Mouse (Mus musculus): ENCODE data around the gene Pdcd4.

Gene Pdcd4

DNA sequence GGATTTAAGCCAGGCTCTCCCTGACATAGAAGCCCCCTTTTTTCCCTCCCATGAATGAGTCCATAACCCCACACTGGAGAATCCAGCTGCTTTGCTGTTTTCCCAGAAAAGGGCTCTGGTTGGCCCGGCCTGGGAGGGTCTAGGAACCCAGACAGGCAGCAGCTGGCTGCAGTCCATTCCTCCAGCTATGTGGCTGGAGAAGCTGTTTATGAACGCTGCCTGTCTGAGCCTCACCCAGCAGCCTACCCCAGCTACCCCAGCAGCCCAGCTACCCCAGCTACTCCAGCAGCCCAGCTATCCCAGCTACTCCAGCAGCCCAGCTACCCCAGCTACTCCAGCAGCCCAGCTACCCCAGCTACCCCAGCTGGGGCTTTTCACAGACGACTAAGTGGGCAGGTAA lies at the start of gene Pdcd4:
Gene Pdcd4 (plus strand): TSS at position 171 of the 400 bp plus-strand sequence.
- in situ Hi-C loops (cut with MboI; ENCODE audit: low pct_unique_long_range_greater_than_20kb in 1 of 2, low sequenced_read_pairs in 2 of 2, unreplicated experiment in 1 of 2): no loop called here

DNA sequence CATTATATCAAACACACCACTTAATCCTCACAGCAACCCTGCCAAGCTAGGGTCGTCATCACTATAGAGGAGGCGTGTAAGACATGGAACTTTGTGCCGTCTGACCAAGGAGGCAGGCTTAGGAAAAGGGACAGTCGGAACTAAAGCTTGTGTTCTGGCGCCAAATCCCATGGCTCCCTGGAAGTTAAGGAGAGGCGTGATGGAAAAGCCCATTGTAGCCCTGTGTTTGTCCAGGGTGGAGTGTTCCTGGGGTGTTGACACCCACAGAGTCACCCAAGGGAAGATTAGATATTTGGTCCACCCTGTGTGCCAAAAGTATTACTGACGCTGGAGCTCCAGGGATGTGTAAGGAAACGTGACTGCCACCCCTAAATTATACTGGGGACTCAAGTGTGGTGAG lies 48.1 kb upstream of the Pdcd4 start:
- in situ Hi-C loops (cut with MboI; ENCODE audit: low pct_unique_long_range_greater_than_20kb in 1 of 2, low sequenced_read_pairs in 2 of 2, unreplicated experiment in 1 of 2): no loop called here

DNA sequence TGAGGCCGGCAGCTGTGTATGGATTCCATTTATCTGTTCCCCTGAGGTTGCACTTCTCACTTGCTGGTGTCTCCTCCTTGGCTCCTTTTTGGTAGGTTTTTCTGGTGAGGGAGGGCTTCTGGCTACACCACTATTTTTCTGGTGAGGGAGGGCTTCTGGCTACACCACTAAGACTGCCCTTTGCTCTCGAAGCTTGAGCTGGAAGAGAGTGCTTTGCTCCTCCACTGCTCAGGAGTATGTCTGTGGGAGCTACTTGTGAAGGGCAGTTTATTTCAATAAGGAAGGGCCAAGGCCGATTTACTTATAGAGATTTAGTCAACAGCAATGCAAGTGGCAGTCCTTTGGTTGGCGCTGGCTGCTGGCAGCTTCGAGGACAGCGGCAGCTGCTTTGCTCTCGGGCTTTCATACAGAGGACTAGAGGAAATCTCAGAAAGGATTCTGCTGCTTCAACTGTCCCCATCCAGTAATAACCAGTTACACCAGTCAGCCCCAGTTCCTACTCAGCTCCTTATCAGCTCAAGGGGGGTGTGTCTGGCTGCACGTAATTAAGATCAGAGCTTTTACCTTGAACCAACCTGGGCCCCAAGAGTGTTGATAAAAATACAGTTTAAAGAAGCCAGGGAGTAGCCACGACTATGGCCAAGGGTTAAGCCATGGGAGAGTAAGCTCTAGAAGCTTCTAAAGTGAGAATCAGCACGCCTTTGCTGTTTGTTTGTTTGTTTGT lies 43.6 kb upstream of the Pdcd4 start:
- in situ Hi-C loops (cut with MboI; ENCODE audit: low pct_unique_long_range_greater_than_20kb in 1 of 2, low sequenced_read_pairs in 2 of 2, unreplicated experiment in 1 of 2): no loop called here

DNA sequence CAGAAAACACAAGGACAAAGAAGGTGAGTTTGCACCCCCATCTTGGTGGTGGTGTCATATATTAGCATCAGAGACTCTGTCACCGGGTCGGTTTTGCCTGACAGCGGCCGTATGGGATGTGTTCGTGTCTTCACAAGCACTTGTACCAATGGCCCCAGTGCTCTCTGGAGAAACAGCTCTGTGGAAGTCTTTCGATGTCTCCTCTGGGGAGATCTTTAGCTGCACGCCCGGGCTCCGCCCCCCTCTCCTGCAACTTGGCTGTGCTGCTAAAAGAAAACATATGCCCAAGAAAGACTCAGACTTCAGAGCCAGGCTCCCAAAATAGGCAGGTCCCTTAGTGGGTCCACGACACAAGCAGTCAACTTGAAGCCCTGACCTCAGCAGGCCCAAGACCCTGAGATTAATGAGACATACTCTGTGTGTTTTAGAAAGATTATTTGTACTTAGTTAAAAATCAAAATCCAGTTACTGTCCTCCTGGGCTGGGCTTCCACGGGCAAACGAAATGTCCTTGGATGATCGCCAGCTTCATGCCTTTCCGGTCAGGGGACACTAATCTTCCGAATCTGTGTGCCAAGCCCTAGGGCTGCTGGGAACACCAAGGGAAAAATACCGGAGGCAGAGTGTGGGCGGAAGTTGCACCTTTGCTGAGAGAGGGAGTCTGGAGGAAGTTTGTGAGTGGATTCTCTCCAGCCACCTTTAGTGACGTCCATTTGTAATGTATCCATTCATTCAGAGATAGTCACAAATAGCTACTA lies 41.7 kb upstream of the Pdcd4 start:
- in situ Hi-C loops (cut with MboI; ENCODE audit: low pct_unique_long_range_greater_than_20kb in 1 of 2, low sequenced_read_pairs in 2 of 2, unreplicated experiment in 1 of 2): no loop called here

DNA sequence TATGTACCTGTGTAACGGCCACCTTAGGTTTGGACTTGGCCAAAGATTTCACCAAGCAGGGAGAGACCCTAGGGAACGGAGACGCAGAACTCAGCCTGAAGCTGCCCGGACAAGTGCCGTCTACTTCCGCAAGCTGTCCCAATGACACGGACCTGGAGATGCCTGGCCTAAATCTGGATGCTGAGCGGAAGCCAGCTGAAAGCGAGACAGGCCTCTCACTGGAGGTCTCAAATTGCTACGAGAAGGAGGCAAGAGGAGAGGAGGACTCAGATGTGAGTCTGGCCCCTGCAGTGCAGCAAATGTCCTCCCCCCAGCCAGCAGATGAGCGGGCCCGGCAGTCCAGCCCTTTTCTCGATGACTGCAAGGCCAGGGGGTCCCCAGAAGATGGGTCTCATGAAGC lies 40.7 kb upstream of the Pdcd4 start:
- in situ Hi-C loops (cut with MboI; ENCODE audit: low pct_unique_long_range_greater_than_20kb in 1 of 2, low sequenced_read_pairs in 2 of 2, unreplicated experiment in 1 of 2): no loop called here

DNA sequence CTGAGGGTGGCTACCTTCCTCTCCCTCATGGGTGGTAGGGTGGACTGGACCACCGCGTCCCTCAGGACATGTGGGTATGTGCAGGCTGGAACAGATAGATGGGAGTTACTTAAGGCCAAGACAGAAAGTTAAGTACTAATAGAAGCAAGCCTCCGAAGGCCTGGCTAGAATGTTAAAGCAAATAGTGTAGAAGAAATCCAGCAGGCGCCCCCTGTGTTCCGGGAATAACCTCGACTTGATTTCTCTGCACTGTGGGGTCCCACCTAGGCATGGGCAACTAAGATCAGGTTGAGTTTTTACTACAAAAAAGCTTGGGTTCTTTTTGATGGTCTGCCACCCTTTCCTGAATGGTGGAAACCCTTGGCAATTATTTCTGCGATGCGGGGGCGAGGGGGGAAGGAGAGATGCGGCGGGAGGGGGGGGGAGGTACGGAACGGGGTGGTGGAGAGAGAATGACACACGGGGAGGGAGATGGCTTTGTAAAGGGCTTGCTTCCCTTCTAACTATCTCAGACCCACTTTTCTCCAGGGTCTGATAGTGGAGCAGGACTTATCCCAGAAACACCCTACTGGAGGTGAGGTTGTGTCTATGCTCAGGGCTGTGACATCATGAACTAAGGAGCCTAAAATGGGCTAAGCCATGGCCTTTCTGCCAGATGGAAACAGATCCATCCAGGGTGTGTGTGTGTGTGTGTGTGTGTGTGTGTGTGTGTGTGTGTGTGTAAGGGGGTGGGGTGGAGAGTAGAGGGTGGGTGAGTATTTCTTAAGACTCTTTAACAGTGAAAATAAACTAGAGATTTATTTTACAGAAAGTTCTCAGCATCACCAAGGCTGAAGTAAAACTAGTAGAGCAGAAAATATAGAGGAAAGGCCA lies 40.0 kb upstream of the Pdcd4 start:
- in situ Hi-C loops (cut with MboI; ENCODE audit: low pct_unique_long_range_greater_than_20kb in 1 of 2, low sequenced_read_pairs in 2 of 2, unreplicated experiment in 1 of 2): no loop called here

DNA sequence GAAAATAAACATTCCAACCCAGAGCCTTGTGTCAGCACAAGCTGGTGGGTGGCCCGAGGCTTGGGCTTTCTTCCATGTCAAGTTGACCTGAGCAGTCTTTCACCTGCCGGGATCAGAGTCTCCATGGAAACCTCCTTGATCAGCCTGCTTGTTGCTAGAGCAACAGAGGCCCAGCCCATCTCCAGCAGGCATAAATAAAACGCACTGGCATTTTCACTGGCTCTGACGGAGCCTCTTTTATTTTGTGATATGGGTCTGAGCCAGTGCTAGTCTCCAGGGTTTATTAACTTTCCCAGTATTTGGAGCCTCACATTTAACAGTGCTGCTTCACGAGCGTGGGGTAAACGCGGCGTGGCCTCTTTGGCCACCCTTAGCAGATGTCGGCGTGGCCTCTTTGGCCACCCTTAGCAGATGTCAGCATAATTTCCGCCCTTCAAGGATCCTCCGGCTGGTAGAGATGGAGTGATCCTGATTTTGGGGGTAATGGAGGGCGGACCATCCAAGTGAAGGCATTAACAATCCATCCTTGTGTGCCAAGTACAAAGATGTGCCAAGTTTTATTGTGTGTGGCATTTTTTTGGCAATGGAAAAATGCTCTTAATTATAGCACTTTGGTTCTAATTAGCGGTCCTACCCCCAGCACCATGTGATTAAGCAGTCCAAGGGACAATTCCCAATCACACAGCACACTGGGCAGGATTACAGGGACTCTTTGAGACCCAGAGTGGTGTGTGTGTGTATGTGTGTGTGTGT lies 39.2 kb upstream of the Pdcd4 start:
- in situ Hi-C loops (cut with MboI; ENCODE audit: low pct_unique_long_range_greater_than_20kb in 1 of 2, low sequenced_read_pairs in 2 of 2, unreplicated experiment in 1 of 2): no loop called here

DNA sequence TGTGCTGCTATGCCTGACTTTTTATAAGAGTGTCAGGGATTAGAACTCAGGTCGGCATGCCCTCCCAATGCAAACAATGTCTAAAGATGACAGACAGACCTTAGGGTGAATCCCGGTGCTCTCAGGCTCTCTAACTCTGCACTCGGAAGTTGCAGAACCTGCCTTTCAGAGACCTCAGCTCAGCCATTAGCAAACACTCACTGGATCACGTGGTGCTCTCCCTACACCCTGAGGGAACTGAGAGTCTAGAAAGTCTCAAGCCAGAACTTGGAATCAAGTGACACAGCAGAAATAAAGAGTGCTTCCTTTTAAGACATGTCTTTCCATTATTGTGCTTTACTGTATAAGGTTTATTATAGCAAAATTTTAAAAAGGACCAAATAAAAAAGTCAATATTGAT lies 37.1 kb upstream of the Pdcd4 start:
- in situ Hi-C loops (cut with MboI; ENCODE audit: low pct_unique_long_range_greater_than_20kb in 1 of 2, low sequenced_read_pairs in 2 of 2, unreplicated experiment in 1 of 2): no loop called here

DNA sequence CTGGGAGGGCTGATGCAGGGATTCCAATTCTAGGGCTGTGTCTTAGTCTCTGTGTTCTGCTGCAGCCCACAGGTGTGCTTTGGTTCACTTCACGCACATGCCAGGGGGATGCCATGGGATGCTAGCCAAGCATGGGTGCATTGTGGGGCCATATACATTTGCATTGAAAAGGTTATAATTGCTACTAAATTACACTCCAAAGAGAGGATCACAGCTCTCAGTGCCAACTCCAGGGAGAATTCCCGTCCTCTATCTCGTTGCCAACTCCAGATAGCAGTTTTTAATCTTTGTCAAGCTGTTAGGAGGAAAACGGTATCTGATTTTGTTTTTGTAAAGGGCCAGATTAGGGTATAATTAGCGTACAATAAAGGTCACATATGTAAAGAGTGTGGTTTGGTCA lies 36.2 kb upstream of the Pdcd4 start:
- in situ Hi-C loops (cut with MboI; ENCODE audit: low pct_unique_long_range_greater_than_20kb in 1 of 2, low sequenced_read_pairs in 2 of 2, unreplicated experiment in 1 of 2): no loop called here

DNA sequence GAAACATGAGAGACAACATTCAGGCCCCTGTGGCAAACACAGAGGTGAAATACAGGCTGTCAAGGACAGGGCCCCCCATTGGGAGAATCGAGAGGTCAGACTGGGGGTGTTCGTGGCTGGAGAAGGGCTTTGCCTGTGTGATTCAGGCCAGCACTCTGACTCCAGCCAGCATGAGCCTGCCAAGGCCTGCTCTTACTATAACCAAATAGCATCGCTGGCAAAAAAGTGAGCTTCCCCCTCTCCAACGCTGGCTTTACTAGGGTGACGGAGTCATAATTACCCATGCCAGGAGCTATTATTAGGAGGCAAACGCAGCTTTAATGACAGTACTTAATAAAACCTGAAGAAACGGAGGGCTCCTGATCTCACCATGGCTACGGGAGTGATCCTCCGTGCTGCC lies 35.2 kb upstream of the Pdcd4 start:
- in situ Hi-C loops (cut with MboI; ENCODE audit: low pct_unique_long_range_greater_than_20kb in 1 of 2, low sequenced_read_pairs in 2 of 2, unreplicated experiment in 1 of 2): no loop called here

DNA sequence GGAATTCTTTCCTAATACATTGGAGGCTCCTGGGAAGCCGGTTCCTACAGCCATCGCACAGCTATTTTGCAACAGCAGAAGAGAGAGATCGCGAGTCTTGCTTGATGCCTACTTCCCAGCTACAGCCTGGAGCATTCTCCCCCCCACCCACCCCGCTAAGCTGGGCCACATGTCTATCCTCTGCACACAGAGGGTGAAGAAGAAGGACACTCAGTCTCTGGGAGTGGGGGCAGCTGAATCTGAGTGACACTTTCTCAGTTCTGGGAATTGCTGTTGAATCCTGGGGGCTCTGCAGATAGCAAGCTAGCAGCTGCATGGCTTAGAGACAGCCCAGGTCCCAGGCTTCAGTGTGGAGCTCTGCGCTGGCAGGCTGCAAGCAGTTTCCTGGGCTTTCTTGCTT lies 34.1 kb upstream of the Pdcd4 start:
- in situ Hi-C loops (cut with MboI; ENCODE audit: low pct_unique_long_range_greater_than_20kb in 1 of 2, low sequenced_read_pairs in 2 of 2, unreplicated experiment in 1 of 2): no loop called here

DNA sequence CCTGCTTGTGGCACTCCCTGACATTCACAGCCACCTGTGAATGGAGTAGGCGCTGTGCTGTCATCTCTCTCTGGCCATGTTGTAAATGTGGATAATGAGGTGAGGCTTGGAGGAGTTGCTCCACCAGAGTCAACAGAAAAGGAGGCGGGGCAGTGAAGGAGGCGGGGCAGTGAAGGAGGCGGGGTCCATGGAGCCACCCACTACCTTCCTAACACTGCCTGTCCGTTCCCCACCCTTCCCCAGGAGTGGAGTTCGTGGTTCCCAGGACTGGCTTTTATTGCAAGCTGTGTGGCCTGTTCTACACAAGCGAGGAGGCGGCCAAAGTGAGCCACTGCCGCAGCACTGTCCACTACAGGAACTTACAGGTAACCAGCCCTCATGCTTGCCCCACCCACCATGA lies 32.9 kb upstream of the Pdcd4 start:
- in situ Hi-C loops (cut with MboI; ENCODE audit: low pct_unique_long_range_greater_than_20kb in 1 of 2, low sequenced_read_pairs in 2 of 2, unreplicated experiment in 1 of 2): no loop called here

DNA sequence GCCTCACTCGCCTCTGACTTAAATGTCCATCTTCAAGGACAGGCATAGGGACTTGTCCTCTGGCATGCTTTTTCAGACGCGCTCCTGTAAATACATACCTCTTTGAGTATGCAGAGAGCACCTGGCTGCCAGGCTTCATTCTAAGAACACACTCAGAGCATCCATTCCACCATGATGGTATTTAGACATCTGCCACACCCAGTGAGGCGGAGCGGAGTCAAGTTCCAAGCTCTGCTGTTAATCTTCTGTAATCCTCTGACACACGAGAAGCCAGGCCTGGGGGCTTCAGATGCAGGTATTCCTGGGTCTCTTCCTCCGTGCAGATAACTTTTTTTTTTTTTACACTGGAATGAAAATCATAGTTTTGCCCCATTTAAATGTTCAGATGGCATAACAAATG lies 32.4 kb upstream of the Pdcd4 start:
- in situ Hi-C loops (cut with MboI; ENCODE audit: low pct_unique_long_range_greater_than_20kb in 1 of 2, low sequenced_read_pairs in 2 of 2, unreplicated experiment in 1 of 2): no loop called here

DNA sequence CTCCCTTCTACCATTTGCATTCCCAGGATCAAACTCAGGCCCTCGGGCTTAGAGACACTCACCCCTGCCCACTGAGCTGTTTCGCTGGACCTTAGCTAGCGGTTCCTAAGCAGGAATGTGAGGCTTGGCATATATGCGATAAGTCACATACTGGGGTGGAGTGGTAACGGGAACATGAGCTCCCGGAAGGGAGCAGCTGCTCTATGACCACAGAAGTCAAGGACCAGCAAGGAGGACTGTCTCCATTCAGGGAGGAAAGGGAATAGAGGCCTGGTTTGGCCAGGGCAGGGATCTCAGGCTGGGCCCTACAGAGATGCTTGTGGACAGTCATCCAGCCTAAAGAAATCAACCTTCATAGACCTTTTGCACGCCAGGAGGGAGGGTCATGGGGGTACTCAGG lies 30.7 kb upstream of the Pdcd4 start:
- in situ Hi-C loops (cut with MboI; ENCODE audit: low pct_unique_long_range_greater_than_20kb in 1 of 2, low sequenced_read_pairs in 2 of 2, unreplicated experiment in 1 of 2): no loop called here

DNA sequence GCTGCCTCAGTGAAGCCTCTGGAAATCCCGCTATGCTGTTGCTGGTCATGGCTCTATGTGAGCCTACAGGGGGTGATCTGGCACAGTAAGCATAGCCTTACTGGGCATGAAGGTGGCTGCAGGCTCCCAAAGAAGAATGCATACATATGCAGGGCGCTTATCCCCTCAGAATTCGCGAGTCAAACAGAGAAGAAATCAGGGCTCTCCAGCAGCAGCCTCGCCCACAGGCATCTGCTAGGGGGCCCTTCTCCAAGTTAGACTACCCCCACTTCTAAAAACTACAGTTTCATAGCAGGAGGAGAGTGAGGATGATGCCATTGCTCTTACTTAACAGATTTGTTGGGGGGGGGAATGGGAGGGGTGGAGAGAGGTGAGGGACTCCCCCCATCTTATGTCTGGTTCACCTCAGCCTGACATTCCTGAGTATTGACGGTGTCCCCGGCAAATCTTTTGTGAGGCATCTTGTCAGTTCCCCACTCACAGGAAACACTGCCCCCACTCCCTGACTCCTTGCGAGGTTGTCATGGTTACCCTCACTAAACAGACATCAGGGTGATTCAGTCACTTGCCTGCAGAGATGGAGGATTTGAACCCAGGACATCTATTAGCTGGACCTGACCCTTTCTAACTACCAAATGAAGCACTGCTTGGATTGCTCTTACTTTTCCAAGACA lies 29.3 kb upstream of the Pdcd4 start:
- in situ Hi-C loops (cut with MboI; ENCODE audit: low pct_unique_long_range_greater_than_20kb in 1 of 2, low sequenced_read_pairs in 2 of 2, unreplicated experiment in 1 of 2): no loop called here

DNA sequence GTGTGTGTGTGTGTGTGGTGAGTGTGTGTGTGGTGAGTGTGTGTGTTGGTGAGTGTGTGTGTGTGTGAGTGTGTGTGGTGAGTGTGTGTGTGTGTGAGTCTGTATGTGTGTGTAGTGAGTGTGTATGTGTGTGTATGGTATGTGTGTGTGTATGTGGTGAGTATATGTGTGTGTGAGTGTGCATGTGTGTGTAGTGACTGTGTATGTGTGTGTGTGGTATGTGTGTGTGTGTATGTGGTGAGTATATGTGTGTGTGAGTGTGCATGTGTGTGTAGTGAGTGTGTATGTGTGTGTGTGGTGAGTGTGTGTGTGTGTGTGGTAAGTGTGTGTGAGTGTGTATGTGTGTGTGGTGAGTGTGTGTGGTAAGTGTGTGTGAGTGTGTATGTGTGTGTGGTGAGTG lies 24.8 kb upstream of the Pdcd4 start:
- in situ Hi-C loops (cut with MboI; ENCODE audit: low pct_unique_long_range_greater_than_20kb in 1 of 2, low sequenced_read_pairs in 2 of 2, unreplicated experiment in 1 of 2): no loop called here

DNA sequence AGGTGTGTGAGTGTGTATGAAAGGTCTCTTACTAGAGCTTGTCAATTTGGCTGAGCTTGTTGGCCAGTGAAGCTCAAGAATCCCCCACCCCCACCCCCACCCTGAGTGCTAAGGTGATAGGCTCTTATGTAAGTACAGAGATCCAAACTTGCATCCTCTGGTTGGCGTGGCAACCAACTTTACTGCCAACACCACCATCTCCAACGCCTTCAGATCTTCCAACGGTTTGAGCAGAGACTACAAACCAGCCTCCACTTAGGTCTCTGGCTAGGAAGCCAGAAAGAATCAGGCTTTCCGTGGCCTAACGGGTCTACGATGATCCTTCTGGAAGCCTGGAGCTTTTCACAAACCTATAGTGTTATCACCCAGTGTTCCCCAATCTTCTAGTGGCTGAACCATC lies 23.9 kb upstream of the Pdcd4 start:
- in situ Hi-C loops (cut with MboI; ENCODE audit: low pct_unique_long_range_greater_than_20kb in 1 of 2, low sequenced_read_pairs in 2 of 2, unreplicated experiment in 1 of 2): no loop called here

DNA sequence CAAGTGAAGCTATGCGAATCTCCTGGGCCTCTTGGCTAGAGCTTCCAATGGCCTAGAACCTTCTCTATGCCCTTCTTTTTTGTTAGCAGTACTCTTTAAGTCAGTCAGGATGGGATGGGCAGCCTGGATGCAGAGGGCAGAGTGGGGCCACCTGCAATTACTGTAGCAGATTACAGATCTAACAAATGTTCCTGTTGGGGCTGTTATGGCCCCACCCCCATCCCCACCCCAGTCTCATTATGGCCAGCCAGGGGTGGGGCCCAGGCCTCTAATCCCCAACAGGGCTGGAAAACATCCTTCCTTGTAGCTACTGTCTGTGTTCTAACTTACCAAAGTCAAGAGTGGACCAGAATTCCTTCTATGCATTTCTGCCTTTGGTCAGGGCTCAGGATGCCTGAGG lies 23.2 kb upstream of the Pdcd4 start:
- in situ Hi-C loops (cut with MboI; ENCODE audit: low pct_unique_long_range_greater_than_20kb in 1 of 2, low sequenced_read_pairs in 2 of 2, unreplicated experiment in 1 of 2): no loop called here
